Mouse (Mus musculus): ENCODE data around the gene Frmd7.

GRCm38 (mm10) chrX:50969907-50970306 is 27.4 kb upstream of the Frmd7 start:
- TF ChIP-seq POLR2A (IDR thresholded peaks at IDR 0.05; ENCODE audit: borderline replicate concordance, extremely low read depth, low read depth, low read length), result no peak
- no peak for TF ChIP-seq CTCF (IDR thresholded peaks at IDR 0.05; ENCODE audit: insufficient read depth, low read length)
